9 mouse cellular contexts compared by ENCODE assay signal in the genomic region with DNA sequence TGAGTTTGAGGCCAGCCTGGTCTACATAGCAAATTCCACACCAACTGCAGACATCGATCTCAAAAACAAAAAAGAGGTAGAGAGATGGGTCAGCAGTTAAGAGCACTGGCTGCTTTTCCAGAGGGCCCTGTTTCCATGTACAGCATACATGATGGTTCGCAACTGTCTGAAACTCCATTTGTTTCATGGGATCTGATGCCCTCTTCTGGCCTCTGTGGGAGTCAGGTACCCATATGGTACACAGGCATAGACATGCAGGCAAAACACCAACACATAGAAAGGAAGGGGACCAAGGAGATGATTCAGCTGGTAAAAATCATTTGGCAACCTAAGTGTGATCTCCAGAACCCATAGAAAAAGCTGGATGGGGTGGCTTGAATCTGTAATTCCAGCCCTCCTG. TPM values are rescaled to one million over a fixed set of nuclear protein-coding genes. Genes with fewer than 3 reads are reported as not detected.
DNase-seq lines count a peak whose midpoint lies in the region; ATAC-seq lines count a peak whose summit lies in the region.
"Had no signal": no experiment of that assay in that cellular context is flagged by ENCODE, and none has a peak within 500 bp of the region (broad histone marks: within the 10 kb centered on the region; RNA-seq: fewer than 3 reads in every experiment).

No protein-coding gene starts in this region.

- WGBS in hindbrain, embryonic 10.5 days: 80% methylated on average over 2 of the region's 2 CpGs
- 70% methylated on average over 2 of the region's 2 CpGs for WGBS in hindbrain, embryonic 14.5 days
- 78% methylated on average over 2 of the region's 2 CpGs for WGBS in midbrain, embryonic 14.5 days
- 84% methylated on average over 2 of the region's 2 CpGs for WGBS in midbrain, embryonic 11.5 days

- H3K4me3 ChIP-seq in hindbrain, embryonic 10.5 days: no peak overlapping the region
- H3K4me3 ChIP-seq in hindbrain, embryonic 14.5 days (replicated peaks; ENCODE audit: low read length): no peak overlapping the region
- no peak overlapping the region for H3K4me3 ChIP-seq in midbrain, embryonic 14.5 days (replicated peaks; ENCODE audit: low read depth, low read length)
- H3K4me3 ChIP-seq in midbrain, embryonic 11.5 days (ENCODE audit: low read depth, low read length): no peak overlapping the region
- H3K4me3 ChIP-seq: hindbrain, embryonic 15.5 days had no signal

- no peak for ATAC-seq in hindbrain, embryonic 14.5 days (ENCODE audit: low FRiP score)
- no peak for ATAC-seq in midbrain, embryonic 14.5 days (ENCODE audit: low FRiP score, low TSS enrichment)
- no peak for ATAC-seq in midbrain, embryonic 11.5 days (ENCODE audit: low FRiP score)

- peaks cover 4% of the 10 kb centered on the region; the same call in 1 of the 2 replicates for H3K27me3 ChIP-seq in hindbrain, embryonic 10.5 days (ENCODE audit: insufficient read depth, poor library complexity, severe bottlenecking)
- no peaks in the 10 kb centered on the region for H3K27me3 ChIP-seq in hindbrain, embryonic 14.5 days (ENCODE audit: control insufficient read depth, insufficient read depth, low read length)
- no peaks in the 10 kb centered on the region for H3K27me3 ChIP-seq in midbrain, embryonic 14.5 days (ENCODE audit: control insufficient read depth, insufficient read depth, low read length)
- H3K27me3 ChIP-seq in midbrain, embryonic 11.5 days (ENCODE audit: control insufficient read depth, insufficient read depth, low read length): no peaks in the 10 kb centered on the region
- H3K27me3 ChIP-seq: hindbrain, embryonic 15.5 days had no signal

- H3K27ac ChIP-seq in hindbrain, embryonic 10.5 days: peak overlapping the region; percentile 100
- H3K27ac ChIP-seq in hindbrain, embryonic 14.5 days: no peak overlapping the region
- H3K27ac ChIP-seq in midbrain, embryonic 14.5 days (replicated peaks; ENCODE audit: low read depth, low read length): no peak overlapping the region
- H3K27ac ChIP-seq in midbrain, embryonic 11.5 days (ENCODE audit: low read depth, low read length): no peak overlapping the region
- H3K27ac ChIP-seq: hindbrain, embryonic 15.5 days had no signal

- no peaks in the 10 kb centered on the region for H3K9me3 ChIP-seq in hindbrain, embryonic 10.5 days
- no peaks in the 10 kb centered on the region for H3K9me3 ChIP-seq in hindbrain, embryonic 14.5 days (ENCODE audit: control insufficient read depth, low read length)
- H3K9me3 ChIP-seq in midbrain, embryonic 14.5 days (ENCODE audit: control insufficient read depth, low read length): no peaks in the 10 kb centered on the region
- no peaks in the 10 kb centered on the region for H3K9me3 ChIP-seq in midbrain, embryonic 11.5 days (ENCODE audit: control insufficient read depth, low read length)
- H3K9me3 ChIP-seq: hindbrain, embryonic 15.5 days had no signal

- no peaks in the 10 kb centered on the region for H3K36me3 ChIP-seq in hindbrain, embryonic 10.5 days
- no peaks in the 10 kb centered on the region for H3K36me3 ChIP-seq in hindbrain, embryonic 14.5 days (replicated peaks; ENCODE audit: control insufficient read depth, insufficient read depth)
- no peaks in the 10 kb centered on the region for H3K36me3 ChIP-seq in midbrain, embryonic 14.5 days (ENCODE audit: control insufficient read depth, insufficient read depth, low read length)
- H3K36me3 ChIP-seq in midbrain, embryonic 11.5 days (ENCODE audit: control insufficient read depth, insufficient read depth, low read length): no peaks in the 10 kb centered on the region
- H3K36me3 ChIP-seq: hindbrain, embryonic 15.5 days had no signal

- DNase-seq in hindbrain, embryonic 10.5 days (ENCODE audit: low spot score): peak; percentile 18
- DNase-seq in hindbrain, embryonic 14.5 days (ENCODE audit: low spot score): no peak
- DNase-seq in midbrain, embryonic 14.5 days: peak; percentile 62
- DNase-seq in midbrain, embryonic 11.5 days (ENCODE audit: low spot score, missing footprints): no peak
- DNase-seq in embryo, embryonic 10.5 days (ENCODE audit: low spot score): peak; percentile 46
- DNase-seq in retina, postnatal 1 day: peak; percentile 62
- no peak for DNase-seq in gastrocnemius, adult 8-10 months (ENCODE audit: low spot score in 2 of 2)
- DNase-seq: left cerebral cortex, postnatal 4 days had no signal

- no peak overlapping the region for H3K4me2 ChIP-seq in hindbrain, embryonic 14.5 days (replicated peaks)
- no peak overlapping the region for H3K4me2 ChIP-seq in midbrain, embryonic 14.5 days (ENCODE audit: low read length)
- H3K4me2 ChIP-seq in midbrain, embryonic 11.5 days: no peak overlapping the region
- H3K4me2 ChIP-seq: hindbrain, embryonic 15.5 days had no signal

- no peak overlapping the region for H3K9ac ChIP-seq in hindbrain, embryonic 14.5 days
- H3K9ac ChIP-seq in midbrain, embryonic 14.5 days (replicated peaks; ENCODE audit: low read length): no peak overlapping the region
- H3K9ac ChIP-seq in midbrain, embryonic 11.5 days (ENCODE audit: low read length): no peak overlapping the region
- H3K9ac ChIP-seq: hindbrain, embryonic 15.5 days had no signal

- peaks cover 96% of the 10 kb centered on the region for H3K4me1 ChIP-seq in hindbrain, embryonic 10.5 days (replicated peaks)
- H3K4me1 ChIP-seq in hindbrain, embryonic 14.5 days (replicated peaks; ENCODE audit: control insufficient read depth, insufficient read depth, low read length): peaks cover 67% of the 10 kb centered on the region
- peaks cover 53% of the 10 kb centered on the region for H3K4me1 ChIP-seq in midbrain, embryonic 14.5 days (ENCODE audit: control insufficient read depth, insufficient read depth, low read length)
- H3K4me1 ChIP-seq in midbrain, embryonic 11.5 days (ENCODE audit: control insufficient read depth, insufficient read depth, low read length): peaks cover 40% of the 10 kb centered on the region

RNA-seq across cellular contexts. Expression of gene Tex44, which starts 12.4 kb away (rescaled TPM):
- polyA plus RNA-seq in hindbrain, embryonic 10.5 days (2016; fragmentation: Nextera tagmentation; extraction: Ambion mirVana): not detected in 2 replicates
- not detected in 2 replicates for polyA plus RNA-seq in hindbrain, embryonic 14.5 days (2014; fragmentation: Nextera tagmentation; extraction: Ambion mirVana)
- polyA plus RNA-seq in midbrain, embryonic 14.5 days (2014; fragmentation: Nextera tagmentation; extraction: Ambion mirVana): not detected in 2 replicates
- not detected in 2 replicates for polyA plus RNA-seq in midbrain, embryonic 11.5 days (2014; fragmentation: Nextera tagmentation; extraction: Ambion mirVana)
- not detected for total RNA-seq in gastrocnemius, adult 8-10 months (2022)
- total RNA-seq: left cerebral cortex, postnatal 4 days had no signal
- polyA plus RNA-seq: hindbrain, embryonic 15.5 days had no signal

RNA-seq across cellular contexts. Expression of gene Nmur1, which starts 12.5 kb away (rescaled TPM):
- 0.12 TPM in 1 of 2 replicates, not detected in the other for polyA plus RNA-seq in hindbrain, embryonic 10.5 days (2016; fragmentation: Nextera tagmentation; extraction: Ambion mirVana)
- not detected in 2 replicates for polyA plus RNA-seq in hindbrain, embryonic 14.5 days (2014; fragmentation: Nextera tagmentation; extraction: Ambion mirVana)
- polyA plus RNA-seq in midbrain, embryonic 14.5 days (2014; fragmentation: Nextera tagmentation; extraction: Ambion mirVana): not detected in 2 replicates
- polyA plus RNA-seq in midbrain, embryonic 11.5 days (2014; fragmentation: Nextera tagmentation; extraction: Ambion mirVana): not detected in 2 replicates
- not detected for total RNA-seq in gastrocnemius, adult 8-10 months (2022)

Comparison
In these comparisons a context has a peak if more than half of its experiments do, and no peak if none do; other contexts are left out.
1. DNase-seq: peak in hindbrain, embryonic 10.5 days (single experiment), midbrain, embryonic 14.5 days (single experiment), embryo, embryonic 10.5 days (single experiment) and retina, postnatal 1 day (single experiment); none in hindbrain, embryonic 14.5 days (single experiment), midbrain, embryonic 11.5 days (single experiment) and gastrocnemius, adult 8-10 months (0 of 2).